Mouse (Mus musculus): Measurements from ENCODE around the gene Phactr1.

Gene Phactr1

DNA sequence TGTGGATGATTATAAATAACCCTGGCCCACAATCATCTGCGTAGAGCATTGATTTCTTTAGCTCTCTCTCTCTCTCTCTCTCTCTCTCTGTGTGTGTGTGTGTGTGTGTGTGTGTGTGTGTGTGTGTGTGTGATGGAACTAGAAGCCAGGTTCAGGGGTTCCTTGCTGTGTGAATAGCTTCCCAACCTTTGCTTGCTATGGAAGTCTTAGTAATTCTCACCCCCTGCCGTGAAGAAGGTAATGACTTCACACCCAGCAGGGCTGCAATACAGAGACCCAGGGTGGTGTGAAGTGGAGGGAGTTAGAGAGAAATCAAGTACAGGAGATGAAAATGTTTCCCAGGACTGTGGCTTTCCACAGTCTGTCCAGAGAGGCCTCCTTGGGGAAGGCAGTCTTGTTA is 293.5 kb downstream of the Phactr1 start:
- no peak for DNase-seq (ENCODE audit: low spot score in 2 of 2)

DNA sequence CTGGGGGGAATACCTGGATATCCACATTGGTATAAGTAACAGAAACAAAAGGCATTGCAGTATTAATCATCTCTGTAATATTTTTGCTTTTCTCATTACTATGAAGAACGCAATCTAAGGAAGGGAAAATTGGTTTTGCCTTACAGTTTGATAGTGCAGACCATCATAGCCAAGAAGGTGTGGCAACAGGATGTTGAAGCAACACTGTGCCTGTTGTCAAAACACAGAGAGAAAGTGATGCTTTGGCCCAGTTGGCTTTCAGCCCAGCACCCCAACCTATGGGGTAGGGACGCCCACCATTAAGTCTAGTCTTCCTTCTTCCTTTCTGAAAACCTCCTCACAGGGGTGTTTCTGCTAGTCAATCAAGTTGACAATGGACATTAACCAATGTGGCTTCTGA is 294.1 kb downstream of the Phactr1 start:
- DNase-seq (ENCODE audit: low spot score in 2 of 2) = no peak

DNA sequence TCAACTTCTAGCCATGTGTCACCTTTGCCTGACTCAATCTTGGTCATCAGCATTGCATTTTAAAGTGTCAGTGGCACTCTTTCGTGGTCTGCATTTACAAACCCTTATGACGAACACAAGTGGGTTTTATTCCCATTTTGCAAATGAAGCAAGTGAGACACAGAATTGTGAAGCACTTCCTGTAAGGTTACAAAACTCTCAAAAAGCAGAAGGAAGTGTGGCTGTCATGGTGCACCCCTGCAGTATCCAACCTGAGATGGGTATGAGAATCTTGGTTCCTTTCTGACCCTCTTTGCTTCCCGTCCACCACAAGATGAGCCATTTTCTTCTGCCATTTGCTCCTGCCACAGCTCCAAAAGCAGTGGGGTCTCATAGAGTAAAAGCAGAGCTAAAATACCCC is 295.7 kb downstream of the Phactr1 start:
- DNase-seq (ENCODE audit: low spot score in 2 of 2) = no peak

DNA sequence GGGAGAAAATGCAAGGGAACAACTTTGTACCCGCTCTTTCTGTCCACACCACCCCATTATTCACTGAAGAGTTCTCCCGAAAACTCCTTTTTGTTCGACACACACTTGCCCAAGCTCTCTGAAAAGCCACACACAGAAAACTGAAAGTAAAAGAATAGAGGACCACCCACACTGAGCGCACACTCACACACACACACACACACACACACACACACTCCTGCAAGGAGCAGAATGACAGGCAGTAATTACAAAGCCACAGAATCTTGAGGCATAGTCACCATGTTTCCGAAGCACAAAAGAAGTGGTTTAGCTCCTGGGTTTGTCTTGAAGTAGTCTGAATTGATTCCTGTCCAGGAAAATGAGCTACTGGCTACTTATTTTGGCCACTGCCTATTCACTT is 296.5 kb downstream of the Phactr1 start:
- no peak for DNase-seq (ENCODE audit: low spot score in 2 of 2)

- DNase-seq (ENCODE audit: low spot score in 2 of 2) = peak in 1 of 2 experiments; percentile 13
These were observed 300.2 kb downstream of the Phactr1 start for GRCm38 (mm10) chr13:42980581-42980980.

GRCm38 (mm10) chr13:42982646-42983045 is 302.2 kb downstream of the Phactr1 start:
- no peak for DNase-seq (ENCODE audit: low spot score in 2 of 2)

GRCm38 (mm10) chr13:42985806-42986205 is 305.4 kb downstream of the Phactr1 start:
- DNase-seq (ENCODE audit: low spot score in 2 of 2) = no peak

- no peak for DNase-seq (ENCODE audit: low spot score in 2 of 2)
These were observed 307.6 kb downstream of the Phactr1 start for GRCm38 (mm10) chr13:42987931-42988579.

DNA sequence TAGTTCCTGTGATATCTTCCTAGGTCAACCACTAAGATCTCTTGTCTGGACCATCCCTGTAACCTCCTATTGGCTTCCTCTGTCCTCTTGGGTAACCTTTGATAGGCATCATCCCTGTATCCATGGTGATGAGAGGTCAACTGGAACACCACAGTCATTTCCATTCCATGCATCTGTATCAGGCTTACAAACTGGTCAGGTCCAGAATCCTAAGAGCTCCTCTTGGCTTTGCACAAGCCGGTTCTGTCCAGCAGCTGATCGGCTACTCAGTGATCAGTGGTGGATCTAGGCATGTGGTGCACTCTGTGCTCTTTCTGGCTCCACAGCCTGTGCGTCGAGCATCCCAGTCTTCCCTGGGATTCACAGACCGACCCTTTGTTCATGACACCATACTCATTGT is 309.1 kb downstream of the Phactr1 start:
- no peak for DNase-seq (ENCODE audit: low spot score in 2 of 2)

GRCm38 (mm10) chr13:42990051-42990450 is 309.6 kb downstream of the Phactr1 start:
- no peak for DNase-seq (ENCODE audit: low spot score in 2 of 2)

DNA sequence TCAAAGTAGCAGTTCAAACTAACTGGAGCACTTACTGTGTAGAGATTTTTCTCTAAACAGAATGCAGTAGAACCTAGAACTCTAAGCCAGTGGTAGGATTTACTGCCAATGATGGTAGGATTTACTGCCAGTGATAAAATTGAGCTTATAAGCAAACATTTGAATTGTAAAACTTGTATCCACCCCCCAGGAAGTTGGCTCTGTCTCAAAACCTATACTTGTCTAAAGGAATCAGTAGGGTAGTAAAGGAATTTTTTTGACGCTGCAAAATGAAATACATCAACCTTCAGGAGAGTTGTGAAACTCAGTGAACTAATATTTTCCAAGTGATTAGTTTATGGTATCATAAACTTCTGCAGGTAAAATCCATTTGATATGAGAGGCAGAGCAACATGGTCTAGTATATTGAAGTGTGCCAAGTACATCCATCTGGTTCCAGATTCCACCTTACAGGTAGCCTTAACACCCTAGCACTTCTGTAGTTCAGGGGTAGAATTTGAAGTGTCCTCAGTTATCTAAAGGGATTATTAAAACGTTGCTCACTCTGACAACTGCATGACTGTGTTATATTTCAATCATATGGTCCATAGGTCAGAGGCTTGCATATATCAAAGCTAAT is 310.2 kb downstream of the Phactr1 start:
- DNase-seq (ENCODE audit: low spot score in 2 of 2) = no peak

DNA sequence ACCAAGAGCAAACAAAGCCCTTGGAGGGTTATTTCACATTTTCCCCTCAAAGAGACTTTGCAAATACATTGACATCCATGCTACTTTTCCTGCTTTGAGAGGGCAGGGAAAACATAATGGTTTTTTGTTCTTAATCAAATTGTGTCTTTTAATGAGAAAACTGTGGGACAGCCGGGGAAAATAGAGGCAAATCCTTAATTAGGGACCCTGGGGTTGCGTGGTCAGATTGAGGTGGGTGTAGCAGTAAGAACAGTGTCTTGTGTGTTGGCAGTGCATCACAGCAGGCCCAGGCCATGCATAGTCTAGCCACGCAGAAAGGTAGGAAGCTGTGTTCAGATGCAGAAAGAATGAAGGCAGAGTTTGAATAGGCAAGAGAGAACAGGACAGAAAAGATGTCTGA is 310.7 kb downstream of the Phactr1 start:
- no peak for DNase-seq (ENCODE audit: low spot score in 2 of 2)

- no peak for DNase-seq (ENCODE audit: low spot score in 2 of 2)
These were observed 311.9 kb downstream of the Phactr1 start for GRCm38 (mm10) chr13:42992306-42992705.

- DNase-seq (ENCODE audit: low spot score in 2 of 2) = no peak
These were observed 313.9 kb downstream of the Phactr1 start for GRCm38 (mm10) chr13:42994276-42994675.

DNA sequence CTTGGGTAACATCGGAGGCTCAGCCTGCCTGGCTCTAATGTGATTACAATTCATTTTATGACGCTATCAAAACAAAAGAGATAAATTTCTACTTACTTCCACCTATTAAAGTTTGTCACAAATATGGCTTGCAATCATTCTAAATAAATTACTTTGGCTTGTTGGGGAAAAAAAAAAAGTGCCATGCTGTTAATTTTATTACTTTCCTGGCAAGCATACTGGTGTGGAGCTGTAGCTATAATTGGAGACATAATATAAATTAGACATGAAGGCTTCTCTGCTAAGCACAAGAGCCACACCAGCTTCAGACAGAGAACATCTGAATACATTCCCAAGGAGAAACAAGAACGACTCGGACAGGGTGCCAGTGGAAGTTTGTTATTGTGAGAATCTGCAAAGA is 315.8 kb downstream of the Phactr1 start:
- no peak for DNase-seq (ENCODE audit: low spot score in 2 of 2)

- no peak for DNase-seq (ENCODE audit: low spot score in 2 of 2)
These were observed 318.9 kb downstream of the Phactr1 start for GRCm38 (mm10) chr13:42999287-42999686.

- no peak for DNase-seq (ENCODE audit: low spot score in 2 of 2)
These were observed 324.7 kb downstream of the Phactr1 start for GRCm38 (mm10) chr13:43005131-43005579.

- DNase-seq (ENCODE audit: low spot score in 2 of 2) = no peak
These were observed 328.0 kb downstream of the Phactr1 start for GRCm38 (mm10) chr13:43008466-43008865.

GRCm38 (mm10) chr13:43009596-43009995 is 329.2 kb downstream of the Phactr1 start:
- DNase-seq (ENCODE audit: low spot score in 2 of 2) = no peak

DNA sequence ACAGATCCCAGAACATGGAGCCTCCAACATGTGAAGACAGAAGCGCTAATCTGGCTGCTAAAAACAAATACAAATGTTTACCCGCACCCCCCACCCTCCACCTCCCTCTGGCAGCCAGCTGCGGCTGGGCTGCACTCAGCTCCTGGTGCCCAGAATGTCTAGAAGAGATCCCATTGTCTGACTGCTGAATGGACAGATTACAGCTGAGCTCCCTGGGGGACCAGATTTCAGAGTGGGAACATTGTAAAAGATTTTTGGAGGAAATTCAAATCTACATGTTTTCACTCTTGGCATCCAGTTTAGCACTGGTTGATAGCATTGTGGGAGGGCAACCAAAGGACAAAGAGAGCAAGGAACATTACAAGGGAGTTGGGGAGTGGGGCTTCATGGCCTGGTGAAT is 331.1 kb downstream of the Phactr1 start:
- DNase-seq (ENCODE audit: low spot score in 2 of 2) = no peak

- DNase-seq (ENCODE audit: low spot score in 2 of 2) = no peak
These were observed 333.6 kb downstream of the Phactr1 start for GRCm38 (mm10) chr13:43013984-43014383.

DNA sequence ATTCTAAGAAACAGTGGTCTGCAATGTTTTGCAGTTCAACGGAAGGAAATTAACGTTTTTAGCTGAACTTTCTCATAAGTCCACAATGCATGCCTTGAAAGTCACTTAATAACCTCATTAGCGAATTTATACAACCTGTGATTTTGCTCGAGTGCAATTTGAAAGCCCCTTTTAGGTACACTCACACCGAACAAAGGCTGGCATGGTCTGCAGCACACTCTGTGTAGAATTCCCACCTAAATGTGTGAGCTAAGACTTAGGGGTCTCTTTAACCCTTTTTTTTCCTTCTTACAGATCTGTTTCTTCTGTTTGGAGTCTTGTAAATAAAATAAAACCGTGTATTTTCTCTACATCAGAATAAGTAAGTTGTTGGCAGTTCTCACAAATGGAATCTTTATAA is 335.3 kb downstream of the Phactr1 start:
- DNase-seq (ENCODE audit: low spot score in 2 of 2) = no peak

GRCm38 (mm10) chr13:43018863-43019262 is 338.4 kb downstream of the Phactr1 start:
- no peak for DNase-seq (ENCODE audit: low spot score in 2 of 2)

DNA sequence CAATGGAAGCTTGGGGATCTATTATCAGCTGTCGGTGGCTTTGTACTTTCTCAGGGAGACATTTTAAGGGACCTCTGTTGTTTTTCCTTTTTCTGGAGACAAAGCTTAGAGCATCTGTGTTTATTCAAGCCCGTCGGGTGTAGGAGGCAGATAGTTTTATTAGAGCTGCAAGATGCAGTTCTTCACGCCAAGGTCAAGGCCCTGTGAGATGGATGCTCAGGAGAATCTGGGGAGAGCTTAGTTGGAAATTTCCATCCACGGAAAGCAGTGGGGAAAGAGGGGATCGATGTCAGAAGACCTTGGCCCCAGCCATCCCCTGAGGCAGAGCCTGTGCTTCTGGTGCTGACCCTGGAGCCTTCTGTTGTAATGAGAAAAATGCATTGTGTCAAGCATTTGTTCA is 340.6 kb downstream of the Phactr1 start:
- no peak for DNase-seq (ENCODE audit: low spot score in 2 of 2)

Data from urinary bladder, postnatal 36 days (tissue).